Mouse (Mus musculus) hindbrain, embryonic 15.5 days (tissue): ENCODE measurements around the gene Ptpn14. TPM values are rescaled to one million over a fixed set of nuclear protein-coding genes. Genes with fewer than 3 reads are reported as not detected.

Experiments used
- ATAC-seq: fragments of 200-750 bp; cut with Nextera tagmentation; 2 replicates; pipeline ENCODE4 v1.8.0; 2017; ENCODE audit warnings: low read depth, moderate number of reproducible peaks, moderate TSS enrichment; ENCODE audit not compliant: low FRiP score
- H3K27ac ChIP-seq: fragments of 300-500 bp; sonication (generic); replicated peaks from 2 replicates; pipeline ENCODE4 v1.5.1; 2015; ENCODE audit warnings: mild to moderate bottlenecking, inconsistent platforms
- H3K27me3 ChIP-seq: fragments of 300-500 bp; sonication (generic); 2 replicates; pipeline ENCODE4 v1.6.1; 2015; ENCODE audit warnings: control low read depth, inconsistent platforms
- H3K36me3 ChIP-seq: fragments of 300-500 bp; sonication (generic); 2 replicates; pipeline ENCODE4 v1.6.1; 2015; ENCODE audit warnings: control low read depth, inconsistent platforms
- H3K4me1 ChIP-seq: fragments of 300-500 bp; sonication (generic); replicated peaks from 2 replicates; pipeline ENCODE4 v1.6.1; 2015; ENCODE audit warnings: control low read depth, inconsistent platforms
- H3K4me2 ChIP-seq: fragments of 300-500 bp; sonication (generic); 2 replicates; pipeline ENCODE4 v1.6.1; 2015; ENCODE audit warnings: moderate library complexity, mild to moderate bottlenecking, inconsistent platforms
- H3K4me3 ChIP-seq: fragments of 300-500 bp; sonication (generic); 2 replicates; pipeline ENCODE4 v1.5.1; 2015; ENCODE audit warnings: mild to moderate bottlenecking, inconsistent platforms
- H3K9ac ChIP-seq: fragments of 300-500 bp; sonication (generic); 2 replicates; pipeline ENCODE4 v1.6.1; 2015; ENCODE audit warnings: inconsistent platforms
- H3K9me3 ChIP-seq: fragments of 300-500 bp; sonication (generic); 2 replicates; pipeline ENCODE4 v1.6.1; 2016; ENCODE audit warnings: control low read depth, inconsistent platforms
- WGBS: fragments of 180-500 bp; shearing (Covaris S2); methylation state at CpG from one replicate; pipeline ENCODE4 v1.1.7; 2015; 5-methylcytosine and 5-hydroxymethylcytosine counted together
- polyA plus RNA-seq: library from polyadenylated mRNA; unstranded; fragments of >200 nt; fragmentation: Nextera tagmentation; extraction: Ambion mirVana; gene quantifications from 2 replicates; pipeline ENCODE4 v1.2.1, GENCODE M21; 2015

The Ptpn14 gene
- polyA plus RNA-seq, 1 experiment from 2014 or later = 1.5 TPM

GRCm38 (mm10) chr1:189922721-189923120 lies 194.7 kb downstream of the Ptpn14 start:
- H3K9ac ChIP-seq = peak overlapping the region; percentile 83
- H3K4me3 ChIP-seq = peak overlapping the region; percentile 83
- H3K4me2 ChIP-seq = peak overlapping the region; percentile 96
- peaks cover 22% of the 10 kb centered on the region for H3K4me1 ChIP-seq
- 23% methylated on average over 9 of the region's 9 CpGs for WGBS
- H3K9me3 ChIP-seq = no peaks in the 10 kb centered on the region
- H3K27me3 ChIP-seq = no peaks in the 10 kb centered on the region; the same call in 1 of the 2 replicates
- no peaks in the 10 kb centered on the region for H3K36me3 ChIP-seq
- H3K27ac ChIP-seq = no peak overlapping the region; the same call in 1 of the 2 replicates
- no peak for ATAC-seq

DNA sequence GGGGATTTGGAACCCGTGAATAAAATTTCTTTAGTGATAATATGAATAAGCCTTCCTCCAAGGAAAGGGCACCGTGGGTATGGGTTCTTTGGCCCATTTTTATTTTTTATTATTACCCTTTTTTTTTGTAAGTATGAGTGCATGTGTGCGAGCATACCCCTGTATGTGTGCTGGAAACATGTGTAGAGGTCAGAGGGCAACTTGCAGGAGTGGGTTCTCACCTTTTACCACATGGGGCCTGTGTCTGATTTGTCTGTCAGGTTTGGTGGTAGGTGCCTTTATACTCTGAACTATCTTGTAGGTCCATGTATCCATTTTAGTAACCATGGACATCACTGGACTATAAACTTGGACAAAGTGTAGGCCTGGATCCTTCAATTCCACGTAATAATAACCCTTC lies 195.1 kb downstream of the Ptpn14 start:
- Histone ChIP-seq H3K36me3 (no peaks in the 10 kb centered on the region), H3K27ac (no peak overlapping the region), H3K4me2 (no peak overlapping the region; the same call in 1 of the 2 replicates), H3K9ac (no peak overlapping the region), H3K4me1 (peaks cover 22% of the 10 kb centered on the region), H3K27me3 (no peaks in the 10 kb centered on the region; the same call in 1 of the 2 replicates), H3K9me3 (no peaks in the 10 kb centered on the region), H3K4me3 (no peak overlapping the region)
- WGBS = 82% methylated on average over 4 of the region's 4 CpGs
- ATAC-seq = no peak

- H3K27ac ChIP-seq = no peak overlapping the region
- H3K4me1 ChIP-seq = peaks cover 22% of the 10 kb centered on the region
- H3K4me2 ChIP-seq = no peak overlapping the region
- no peak overlapping the region for H3K9ac ChIP-seq
- no peaks in the 10 kb centered on the region; the same call in 1 of the 2 replicates for H3K27me3 ChIP-seq
- H3K4me3 ChIP-seq = no peak overlapping the region
- no peaks in the 10 kb centered on the region for H3K36me3 ChIP-seq
- no peaks in the 10 kb centered on the region for H3K9me3 ChIP-seq
- no peak for ATAC-seq
- 80% methylated on average over 22 of the region's 22 CpGs for WGBS
Observed at GRCm38 (mm10) chr1:189923871-189924568, 196.0 kb downstream of the Ptpn14 start.

GRCm38 (mm10) chr1:189926279-189926678 lies 198.2 kb downstream of the Ptpn14 start:
- ATAC-seq = no peak
- no peak overlapping the region for H3K9ac ChIP-seq
- no peak overlapping the region for H3K4me2 ChIP-seq
- H3K27me3 ChIP-seq = no peaks in the 10 kb centered on the region; the same call in 1 of the 2 replicates
- no peaks in the 10 kb centered on the region for H3K9me3 ChIP-seq
- H3K36me3 ChIP-seq = no peaks in the 10 kb centered on the region
- H3K27ac ChIP-seq = no peak overlapping the region
- 57% methylated on average over 8 of the region's 8 CpGs for WGBS
- no peak overlapping the region for H3K4me3 ChIP-seq
- peaks cover 14% of the 10 kb centered on the region for H3K4me1 ChIP-seq

Other genes starting within 250 kb of the Ptpn14 start
- 21.0 and 25.3 TPM in 2 replicates for gene Cenpf, start 40.2 kb upstream of the Ptpn14 start, polyA plus RNA-seq
- 75.0 and 78.5 TPM in 2 replicates for gene Smyd2, start 194.1 kb downstream of the Ptpn14 start, polyA plus RNA-seq